Mouse (Mus musculus) neutrophil, adult 59 days (primary cell): Measurements from ENCODE around the gene Fam84b. TPM values are rescaled to one million over a fixed set of nuclear protein-coding genes. Genes with fewer than 3 reads are reported as not detected.

Experiments used
- total RNA-seq, 2 experiments: library from RNA; stranded (reverse); gene quantifications; 1 replicate in 1 of 2; 2 replicates in 1 of 2; pipeline ENCODE4 v1.2.4; 2023

Gene Fam84b
- total RNA-seq, result 1 to 10 TPM; 3.2 to 4.4 TPM

DNA sequence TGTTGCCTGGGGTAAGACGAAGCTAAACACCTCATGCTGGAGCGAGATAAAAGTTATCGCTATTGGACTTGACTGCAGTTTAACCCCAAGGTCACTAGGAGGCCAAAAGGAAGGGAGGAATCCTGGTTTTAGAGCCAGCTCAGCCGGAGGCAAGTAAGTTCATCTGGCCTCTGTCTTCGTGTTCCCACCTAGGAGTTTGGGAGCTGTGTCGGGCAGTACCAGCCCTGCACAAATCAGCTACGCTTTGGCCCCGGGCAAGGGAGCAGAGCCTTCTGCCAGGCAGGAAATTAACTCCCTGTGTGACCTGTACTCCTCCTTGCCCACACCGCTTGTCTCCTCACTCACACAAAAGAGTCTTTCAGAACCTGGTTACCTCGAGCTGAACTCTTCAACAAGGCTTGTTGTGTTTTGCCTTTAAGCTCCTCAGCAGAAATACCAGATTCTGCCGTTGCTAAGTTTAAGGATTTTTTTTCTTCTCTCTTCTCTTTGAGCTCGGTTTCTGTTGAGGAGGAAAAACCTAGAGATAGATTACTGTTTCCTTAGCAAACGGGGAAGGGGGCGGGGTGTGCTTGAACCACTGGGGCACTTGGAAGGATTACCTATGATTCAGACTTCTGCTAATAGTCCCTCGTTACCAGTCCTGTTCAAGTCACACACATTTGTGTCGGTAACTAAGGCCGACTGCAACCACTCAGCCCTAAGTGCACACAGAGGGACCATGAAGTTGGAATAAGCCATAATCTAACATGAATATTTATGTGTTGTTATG is at the start of gene Fam84b:
Fam84b (minus strand) TSS at position 548 of the 769 bp plus-strand sequence.

Other genes starting within 250 kb of the Fam84b start
- not detected for gene A1bg, start 69.2 kb upstream of the Fam84b start, total RNA-seq